Mouse (Mus musculus): ENCODE measurements around the gene Bclaf1.

- TF ChIP-seq CTCF (conservative IDR thresholded peaks at IDR 0.05; ENCODE audit: insufficient read depth, insufficient read length, low read depth, low read length) = no peak
- TF ChIP-seq POLR2A (IDR thresholded peaks at IDR 0.05; ENCODE audit: low read depth, low read length) = no peak
Measured at GRCm38 (mm10) chr10:20267032-20267431, 45.2 kb upstream of the Bclaf1 start.
